Comparison of ENCODE assay signal across 8 mouse cellular contexts in genomic region chr7:80401860-80402641, GRCm38 (mm10). TPM values are rescaled to one million over a fixed set of nuclear protein-coding genes. Genes with fewer than 3 reads are reported as not detected.
A peak's percentile ranks its signal among the peaks of the same experiment; 100 is the strongest.
DNase-seq lines count a peak whose midpoint lies in the region; ATAC-seq and TF ChIP-seq lines count a peak whose summit lies in the region.

No protein-coding gene starts in this region.

- H3K9ac ChIP-seq in forebrain, embryonic 16.5 days (replicated peaks; ENCODE audit: low read depth, low read length): peak overlapping the region; percentile 88
- peak overlapping the region; percentile 63 for H3K9ac ChIP-seq in liver, embryonic 14.5 days (replicated peaks)
- peak overlapping the region; percentile 75 for H3K9ac ChIP-seq in neural tube, embryonic 11.5 days (ENCODE audit: low read length)

- no peaks in the 10 kb centered on the region; the same call in 1 of the 2 replicates for H3K36me3 ChIP-seq in forebrain, embryonic 16.5 days (ENCODE audit: control insufficient read depth, insufficient read depth)
- no peaks in the 10 kb centered on the region for H3K36me3 ChIP-seq in liver, embryonic 14.5 days (replicated peaks; ENCODE audit: control insufficient read depth, insufficient read depth, low read depth)
- H3K36me3 ChIP-seq in neural tube, embryonic 11.5 days (ENCODE audit: control insufficient read depth, insufficient read depth, low read length): no peaks in the 10 kb centered on the region

- peak overlapping the region; percentile 73 for H3K4me3 ChIP-seq in brown adipose tissue, adult 24 weeks (ENCODE audit: insufficient read depth, low read depth, low read length)
- peak overlapping the region; percentile 85 for H3K4me3 ChIP-seq in forebrain, embryonic 16.5 days (replicated peaks; ENCODE audit: low read length)
- H3K4me3 ChIP-seq in liver, embryonic 14.5 days (ENCODE audit: insufficient read depth in 1 of 2, low read depth in 2 of 2, low read length in 2 of 2): peak overlapping the region; percentile 61 to 63
- peak overlapping the region; percentile 76 for H3K4me3 ChIP-seq in neural tube, embryonic 11.5 days (ENCODE audit: low read depth, low read length)

- no peaks in the 10 kb centered on the region for H3K9me3 ChIP-seq in forebrain, embryonic 16.5 days (ENCODE audit: control insufficient read depth, low read length)
- H3K9me3 ChIP-seq in liver, embryonic 14.5 days (ENCODE audit: control insufficient read depth, low read length): no peaks in the 10 kb centered on the region
- no peaks in the 10 kb centered on the region for H3K9me3 ChIP-seq in neural tube, embryonic 11.5 days (ENCODE audit: control insufficient read depth, low read length)

- peak overlapping the region; percentile 62 for H3K27ac ChIP-seq in brown adipose tissue, adult 24 weeks (replicated peaks; ENCODE audit: low read depth, low read length)
- peak overlapping the region; percentile 80 for H3K27ac ChIP-seq in forebrain, embryonic 16.5 days (ENCODE audit: low read length)
- H3K27ac ChIP-seq in liver, embryonic 14.5 days: no peak overlapping the region
- H3K27ac ChIP-seq in neural tube, embryonic 11.5 days (ENCODE audit: low read depth, low read length): peak overlapping the region; percentile 75

- no peaks in the 10 kb centered on the region for H3K27me3 ChIP-seq in forebrain, embryonic 16.5 days (replicated peaks; ENCODE audit: control insufficient read depth, insufficient read depth, low read length)
- H3K27me3 ChIP-seq in liver, embryonic 14.5 days (ENCODE audit: control insufficient read depth, insufficient read depth, low read length): peaks cover 32% of the 10 kb centered on the region
- no peaks in the 10 kb centered on the region for H3K27me3 ChIP-seq in neural tube, embryonic 11.5 days (ENCODE audit: control insufficient read depth, insufficient read depth, low read length)

- TF ChIP-seq CTCF in liver, embryonic 14.5 days (IDR thresholded peaks at IDR 0.05; ENCODE audit: low read depth): no peak

- ATAC-seq in frontal cortex, adult (ENCODE audit: low TSS enrichment): peak; percentile 12; the same call in 1 of the 2 replicates
- peak; percentile 33 for ATAC-seq in forebrain, embryonic 16.5 days
- peak; percentile 12 for ATAC-seq in inflammation-experienced regulatory T-cells, adult 6 months
- ATAC-seq in liver, embryonic 14.5 days (ENCODE audit: insufficient read depth): peak; percentile 55
- ATAC-seq in neural tube, embryonic 11.5 days (ENCODE audit: insufficient read depth, low FRiP score, low TSS enrichment): peak; percentile 62

- H3K4me2 ChIP-seq in forebrain, embryonic 16.5 days (ENCODE audit: low read length): peak overlapping the region; percentile 93
- H3K4me2 ChIP-seq in liver, embryonic 14.5 days (ENCODE audit: low read depth): peak overlapping the region; percentile 69
- H3K4me2 ChIP-seq in neural tube, embryonic 11.5 days (ENCODE audit: low read depth): peak overlapping the region; percentile 96

- no peak for DNase-seq in frontal cortex, postnatal 14 days (ENCODE audit: low spot score in 2 of 2)
- DNase-seq in liver, embryonic 14.5 days (ENCODE audit: low read depth in 3 of 3, low spot score in 3 of 3): no peak
- peak; percentile 48 for DNase-seq in neural tube, embryonic 11.5 days (ENCODE audit: low spot score)
- no peak for DNase-seq in left cerebral cortex, adult 9 months (ENCODE audit: low spot score in 2 of 2)

- no peak for TF ChIP-seq EP300 in liver, embryonic 14.5 days (IDR thresholded peaks at IDR 0.05; ENCODE audit: low read depth)

- 2% methylated on average over 49 of the region's 102 CpGs for whole genome bisulfite sequencing in forebrain, embryonic 16.5 days
- under 1% methylated on average over 101 of the region's 102 CpGs for WGBS in liver, embryonic 14.5 days (ENCODE audit: insufficient replicate concordance)
- under 1% methylated on average over 64 of the region's 102 CpGs for WGBS in neural tube, embryonic 11.5 days

- peaks cover 26% of the 10 kb centered on the region for H3K4me1 ChIP-seq in brown adipose tissue, adult 24 weeks (ENCODE audit: control insufficient read depth, insufficient read depth, insufficient read length, low read length)
- peaks cover 32% of the 10 kb centered on the region for H3K4me1 ChIP-seq in forebrain, embryonic 16.5 days (replicated peaks; ENCODE audit: control insufficient read depth, insufficient read depth, low read length)
- peaks cover 0 to 9% of the 10 kb centered on the region in 2 experiments; a peak in 1 of 4 replicates for H3K4me1 ChIP-seq in liver, embryonic 14.5 days (replicated peaks; ENCODE audit: control insufficient read depth in 2 of 2, insufficient read depth in 2 of 2, low read length in 1 of 2)
- peaks cover 12% of the 10 kb centered on the region for H3K4me1 ChIP-seq in neural tube, embryonic 11.5 days (ENCODE audit: control insufficient read depth, insufficient read depth, low read length)

RNA-seq across cellular contexts. Expression of gene Furin, which starts 3.2 kb away (rescaled TPM):
- polyA plus RNA-seq in brown adipose tissue, adult 24 weeks (2012; ENCODE audit: insufficient read depth, insufficient read length, missing spikeins): 46.7 and 50.2 TPM in 2 replicates
- 4.4 TPM in 2 replicates for polyA plus RNA-seq in forebrain, embryonic 16.5 days (2015; fragmentation: Nextera tagmentation; extraction: Ambion mirVana)
- 10 to 100 TPM in 1 of 3 experiments, 1 to 10 TPM in 2; 8.4 to 19.1 (median 8.6) TPM for polyA plus RNA-seq in inflammation-experienced regulatory T-cells, adult 6 months (2017; shearing (Covaris generic))
- 6.0 and 6.7 TPM in 2 replicates for polyA plus RNA-seq in liver, embryonic 14.5 days (2012; rRNA removed)
- polyA plus RNA-seq in liver, embryonic 14.5 days (2014; fragmentation: Nextera tagmentation; extraction: Ambion mirVana): 3.8 and 4.5 TPM in 2 replicates
- polyA plus RNA-seq in neural tube, embryonic 11.5 days (2014; fragmentation: Nextera tagmentation; extraction: Ambion mirVana): 4.9 and 5.8 TPM in 2 replicates

RNA-seq across cellular contexts. Expression of gene Fes, which starts 14.3 kb away (rescaled TPM):
- 5.6 and 5.8 TPM in 2 replicates for polyA plus RNA-seq in brown adipose tissue, adult 24 weeks (2012; ENCODE audit: insufficient read depth, insufficient read length, missing spikeins)
- polyA plus RNA-seq in forebrain, embryonic 16.5 days (2015; fragmentation: Nextera tagmentation; extraction: Ambion mirVana): 2.8 and 4.7 TPM in 2 replicates
- polyA plus RNA-seq in inflammation-experienced regulatory T-cells, adult 6 months (2017; shearing (Covaris generic)): 1 to 10 TPM in 2 of 3 experiments, under 1 TPM in 1; 0.54 to 5.8 (median 2.4) TPM
- polyA plus RNA-seq in liver, embryonic 14.5 days (2012; rRNA removed): 9.8 and 11.9 TPM in 2 replicates
- polyA plus RNA-seq in liver, embryonic 14.5 days (2014; fragmentation: Nextera tagmentation; extraction: Ambion mirVana): 9.0 and 10.1 TPM in 2 replicates
- 7.1 and 7.7 TPM in 2 replicates for polyA plus RNA-seq in neural tube, embryonic 11.5 days (2014; fragmentation: Nextera tagmentation; extraction: Ambion mirVana)

RNA-seq across cellular contexts. Expression of gene Man2a2, which starts 30.9 kb away (rescaled TPM):
- polyA plus RNA-seq in brown adipose tissue, adult 24 weeks (2012; ENCODE audit: insufficient read depth, insufficient read length, missing spikeins): 56.3 and 65.8 TPM in 2 replicates
- polyA plus RNA-seq in forebrain, embryonic 16.5 days (2015; fragmentation: Nextera tagmentation; extraction: Ambion mirVana): 19.9 and 24.0 TPM in 2 replicates
- 10 to 100 TPM; 11.1 to 30.9 (median 16.4) TPM for polyA plus RNA-seq in inflammation-experienced regulatory T-cells, adult 6 months (2017; shearing (Covaris generic))
- 4.9 TPM in 2 replicates for polyA plus RNA-seq in liver, embryonic 14.5 days (2012; rRNA removed)
- polyA plus RNA-seq in liver, embryonic 14.5 days (2014; fragmentation: Nextera tagmentation; extraction: Ambion mirVana): 1.5 and 1.7 TPM in 2 replicates
- 9.7 and 11.2 TPM in 2 replicates for polyA plus RNA-seq in neural tube, embryonic 11.5 days (2014; fragmentation: Nextera tagmentation; extraction: Ambion mirVana)

RNA-seq across cellular contexts. Expression of gene Hddc3, which starts 59.1 kb away (rescaled TPM):
- 35.2 and 35.6 TPM in 2 replicates for polyA plus RNA-seq in brown adipose tissue, adult 24 weeks (2012; ENCODE audit: insufficient read depth, insufficient read length, missing spikeins)
- polyA plus RNA-seq in forebrain, embryonic 16.5 days (2015; fragmentation: Nextera tagmentation; extraction: Ambion mirVana): 22.5 and 23.8 TPM in 2 replicates
- polyA plus RNA-seq in inflammation-experienced regulatory T-cells, adult 6 months (2017; shearing (Covaris generic)): 10 to 100 TPM in 1 of 3 experiments, 1 to 10 TPM in 2; 1.8 to 12.2 (median 8.2) TPM
- polyA plus RNA-seq in liver, embryonic 14.5 days (2012; rRNA removed): 5.0 and 5.3 TPM in 2 replicates
- 2.8 and 4.6 TPM in 2 replicates for polyA plus RNA-seq in liver, embryonic 14.5 days (2014; fragmentation: Nextera tagmentation; extraction: Ambion mirVana)
- polyA plus RNA-seq in neural tube, embryonic 11.5 days (2014; fragmentation: Nextera tagmentation; extraction: Ambion mirVana): 22.1 and 26.3 TPM in 2 replicates

Comparison
In these comparisons a context has a peak if more than half of its experiments do, and no peak if none do; other contexts are left out.
1. ATAC-seq: peak in every context shown above with its lines; median percentile 62 in neural tube, embryonic 11.5 days; 55 in liver, embryonic 14.5 days; 33 in forebrain, embryonic 16.5 days; 12 in frontal cortex, adult; 12 in inflammation-experienced regulatory T-cells, adult 6 months.